Comparison of ENCODE assay signal across 11 mouse cellular contexts in genomic region chr2:181157180-181157579, GRCm38 (mm10). TPM values are rescaled to one million over a fixed set of nuclear protein-coding genes. Genes with fewer than 3 reads are reported as not detected.
DNase-seq lines count a peak whose midpoint lies in the region; ATAC-seq and TF ChIP-seq lines count a peak whose summit lies in the region.
"Had no signal": no experiment of that assay in that cellular context is flagged by ENCODE, and none has a peak within 500 bp of the region (broad histone marks: within the 10 kb centered on the region; RNA-seq: fewer than 3 reads in every experiment).

No protein-coding gene starts in this region.

- no peak for TF ChIP-seq CTCF in thymus, adult 2 months (IDR thresholded peaks at IDR 0.05; ENCODE audit: borderline replicate concordance, control insufficient read depth, extremely low read depth, insufficient read depth, low read length, poor library complexity)

- H3K36me3 ChIP-seq in heart, embryonic 13.5 days, result peaks cover 15% of the 10 kb centered on the region
- no peaks in the 10 kb centered on the region for H3K36me3 ChIP-seq in embryonic facial prominence, embryonic 13.5 days
- H3K36me3 ChIP-seq in hindbrain, embryonic 12.5 days, result no peaks in the 10 kb centered on the region
- 0 out of 2 replicates have a peak, but pooled peaks cover 5% of the 10 kb centered on the region for H3K36me3 ChIP-seq in midbrain, embryonic 15.5 days (replicated peaks)
- H3K36me3 ChIP-seq in thymus, adult 2 months (ENCODE audit: control insufficient read depth, insufficient read depth, low read length), result no peaks in the 10 kb centered on the region
- H3K36me3 ChIP-seq in kidney, embryonic 16.5 days (ENCODE audit: insufficient read depth, low read length), result no peaks in the 10 kb centered on the region

- TF ChIP-seq POLR2A in thymus, adult 2 months (IDR thresholded peaks at IDR 0.05; ENCODE audit: control insufficient read depth, extremely low read depth, insufficient read depth, low read length, poor library complexity), result no peak

- peak overlapping the region; percentile 93 for H3K27ac ChIP-seq in heart, embryonic 13.5 days (replicated peaks)
- H3K27ac ChIP-seq in embryonic facial prominence, embryonic 13.5 days, result no peak overlapping the region
- H3K27ac ChIP-seq in hindbrain, embryonic 12.5 days, result peak overlapping the region; percentile 85
- H3K27ac ChIP-seq in midbrain, embryonic 15.5 days, result peak overlapping the region; percentile 91
- H3K27ac ChIP-seq in thymus, adult 2 months (ENCODE audit: control insufficient read depth, insufficient read depth, low read length), result no peak overlapping the region
- H3K27ac ChIP-seq in kidney, embryonic 16.5 days (ENCODE audit: low read length), result no peak overlapping the region

- no peaks in the 10 kb centered on the region for H3K9me3 ChIP-seq in heart, embryonic 13.5 days
- no peaks in the 10 kb centered on the region for H3K9me3 ChIP-seq in embryonic facial prominence, embryonic 13.5 days
- no peaks in the 10 kb centered on the region for H3K9me3 ChIP-seq in hindbrain, embryonic 12.5 days (replicated peaks)
- no peaks in the 10 kb centered on the region for H3K9me3 ChIP-seq in midbrain, embryonic 15.5 days
- H3K9me3 ChIP-seq in kidney, embryonic 16.5 days (ENCODE audit: low read length), result no peaks in the 10 kb centered on the region

- 63% methylated on average over 4 of the region's 4 CpGs for whole genome bisulfite sequencing in heart, embryonic 13.5 days
- WGBS in embryonic facial prominence, embryonic 13.5 days, result 71% methylated on average over 4 of the region's 4 CpGs
- WGBS in hindbrain, embryonic 12.5 days, result 75% methylated on average over 4 of the region's 4 CpGs
- WGBS in midbrain, embryonic 15.5 days, result 74% methylated on average over 4 of the region's 4 CpGs
- WGBS in thymus, adult 2 months, result 93% methylated on average over 4 of the region's 4 CpGs
- WGBS in kidney, embryonic 16.5 days, result 78% methylated on average over 4 of the region's 4 CpGs

- no peak for DNase-seq in heart, postnatal 25 days (ENCODE audit: low spot score)
- DNase-seq in thymus, adult 2 months, result no peak
- no peak for DNase-seq in frontal cortex, postnatal 36 days (ENCODE audit: low spot score in 2 of 2)
- DNase-seq: kidney, adult 2 months; lung, adult 18-20 months had no signal

- peak overlapping the region; percentile 91 for H3K9ac ChIP-seq in heart, embryonic 13.5 days
- H3K9ac ChIP-seq in embryonic facial prominence, embryonic 13.5 days, result no peak overlapping the region
- H3K9ac ChIP-seq in hindbrain, embryonic 12.5 days, result peak overlapping the region; percentile 64
- peak overlapping the region; percentile 71 for H3K9ac ChIP-seq in midbrain, embryonic 15.5 days
- no peak overlapping the region for H3K9ac ChIP-seq in kidney, embryonic 16.5 days (replicated peaks; ENCODE audit: low read length)

- no peak for ATAC-seq in heart, embryonic 13.5 days (ENCODE audit: extremely low read depth, insufficient number of reproducible peaks, low FRiP score, low TSS enrichment)
- no peak for ATAC-seq in embryonic facial prominence, embryonic 13.5 days (ENCODE audit: insufficient number of reproducible peaks, insufficient read depth, low FRiP score, low TSS enrichment, low read depth)
- ATAC-seq in hindbrain, embryonic 12.5 days (ENCODE audit: low FRiP score), result no peak
- 0 out of 2 replicates have a peak, but pooled peaks have one; percentile 2 for ATAC-seq in midbrain, embryonic 15.5 days (replicated peaks)
- no peak for ATAC-seq in kidney, embryonic 16.5 days (ENCODE audit: low FRiP score, low TSS enrichment)

- H3K4me1 ChIP-seq in heart, embryonic 13.5 days, result peaks cover 60% of the 10 kb centered on the region
- H3K4me1 ChIP-seq in embryonic facial prominence, embryonic 13.5 days, result peaks cover 7% of the 10 kb centered on the region
- peaks cover 28% of the 10 kb centered on the region for H3K4me1 ChIP-seq in hindbrain, embryonic 12.5 days
- H3K4me1 ChIP-seq in midbrain, embryonic 15.5 days, result peaks cover 55% of the 10 kb centered on the region
- H3K4me1 ChIP-seq in thymus, adult 2 months (replicated peaks; ENCODE audit: control insufficient read depth, insufficient read depth, low read length), result no peaks in the 10 kb centered on the region
- H3K4me1 ChIP-seq in kidney, embryonic 16.5 days (ENCODE audit: insufficient read depth, low read length), result no peaks in the 10 kb centered on the region

- peaks cover 57% of the 10 kb centered on the region for H3K27me3 ChIP-seq in heart, embryonic 13.5 days (replicated peaks)
- H3K27me3 ChIP-seq in embryonic facial prominence, embryonic 13.5 days, result peaks cover 64% of the 10 kb centered on the region
- H3K27me3 ChIP-seq in hindbrain, embryonic 12.5 days, result peaks cover 49% of the 10 kb centered on the region
- no peaks in the 10 kb centered on the region for H3K27me3 ChIP-seq in midbrain, embryonic 15.5 days (replicated peaks)
- H3K27me3 ChIP-seq in thymus, adult 2 months (ENCODE audit: control insufficient read depth, insufficient read depth, low read length), result peaks cover 14% of the 10 kb centered on the region; the same call in 1 of the 2 replicates
- peaks cover 37% of the 10 kb centered on the region for H3K27me3 ChIP-seq in kidney, embryonic 16.5 days (ENCODE audit: insufficient read depth, low read length)

- H3K4me3 ChIP-seq in heart, embryonic 13.5 days, result peak overlapping the region; percentile 66
- H3K4me3 ChIP-seq in embryonic facial prominence, embryonic 13.5 days, result peak overlapping the region; percentile 39; the same call in 1 of the 2 replicates
- H3K4me3 ChIP-seq in hindbrain, embryonic 12.5 days, result peak overlapping the region; percentile 42
- H3K4me3 ChIP-seq in midbrain, embryonic 15.5 days, result peak overlapping the region; percentile 49
- H3K4me3 ChIP-seq in thymus, adult 2 months (ENCODE audit: control insufficient read depth, insufficient read depth, low read length), result no peak overlapping the region
- no peak overlapping the region for H3K4me3 ChIP-seq in kidney, embryonic 16.5 days (ENCODE audit: low read length)

- peak overlapping the region; percentile 73 for H3K4me2 ChIP-seq in heart, embryonic 13.5 days
- peak overlapping the region; percentile 63; the same call in 1 of the 2 replicates for H3K4me2 ChIP-seq in embryonic facial prominence, embryonic 13.5 days
- H3K4me2 ChIP-seq in hindbrain, embryonic 12.5 days (replicated peaks), result peak overlapping the region; percentile 66
- H3K4me2 ChIP-seq in midbrain, embryonic 15.5 days, result peak overlapping the region; percentile 73
- no peak overlapping the region for H3K4me2 ChIP-seq in kidney, embryonic 16.5 days (replicated peaks; ENCODE audit: low read depth, low read length)

- intact Hi-C loops in heart, postnatal 25 days (cut with DNase I), result no loop called here

RNA-seq across cellular contexts. Expression of gene Eef1a2, which starts 0.4 kb away (rescaled TPM):
- polyA plus RNA-seq in heart, embryonic 13.5 days (2015; fragmentation: Nextera tagmentation; extraction: Ambion mirVana), result 7.8 and 9.7 TPM in 2 replicates
- 1,000 to 10,000 TPM; 1,438 to 1,541 TPM for total RNA-seq in heart, postnatal 25 days (2021)
- 0.20 TPM in 1 of 2 replicates, not detected in the other for polyA plus RNA-seq in embryonic facial prominence, embryonic 13.5 days (2015; fragmentation: Nextera tagmentation; extraction: Ambion mirVana)
- 2.3 and 2.5 TPM in 2 replicates for polyA plus RNA-seq in hindbrain, embryonic 12.5 days (2016; fragmentation: Nextera tagmentation; extraction: Ambion mirVana)
- 11.5 and 12.1 TPM in 2 replicates for polyA plus RNA-seq in midbrain, embryonic 15.5 days (2015; fragmentation: Nextera tagmentation; extraction: Ambion mirVana)
- polyA plus RNA-seq in thymus, adult 2 months (2012; rRNA removed), result 2.7 and 42.5 TPM in 2 replicates
- 0.10 TPM in 1 of 2 replicates, not detected in the other for polyA plus RNA-seq in kidney, embryonic 16.5 days (2015; fragmentation: Nextera tagmentation; extraction: Ambion mirVana)
- total RNA-seq: common myeloid progenitor, adult 5-6 weeks had no signal

RNA-seq across cellular contexts. Expression of gene Kcnq2, which starts 22.1 kb away (rescaled TPM):
- 0.19 TPM in 2 replicates for polyA plus RNA-seq in heart, embryonic 13.5 days (2015; fragmentation: Nextera tagmentation; extraction: Ambion mirVana)
- total RNA-seq in heart, postnatal 25 days (2021), result under 1 TPM in 1 of 2 experiments, not detected in 1; 0.22 TPM
- 0.59 and 0.63 TPM in 2 replicates for polyA plus RNA-seq in embryonic facial prominence, embryonic 13.5 days (2015; fragmentation: Nextera tagmentation; extraction: Ambion mirVana)
- polyA plus RNA-seq in hindbrain, embryonic 12.5 days (2016; fragmentation: Nextera tagmentation; extraction: Ambion mirVana), result 41.7 and 43.1 TPM in 2 replicates
- 54.0 and 62.5 TPM in 2 replicates for polyA plus RNA-seq in midbrain, embryonic 15.5 days (2015; fragmentation: Nextera tagmentation; extraction: Ambion mirVana)
- polyA plus RNA-seq in thymus, adult 2 months (2012; rRNA removed), result 0.24 and 0.32 TPM in 2 replicates
- polyA plus RNA-seq in kidney, embryonic 16.5 days (2015; fragmentation: Nextera tagmentation; extraction: Ambion mirVana), result 0.16 and 0.44 TPM in 2 replicates

RNA-seq across cellular contexts. Expression of gene Ppdpf, which starts 29.9 kb away (rescaled TPM):
- 180 and 188 TPM in 2 replicates for polyA plus RNA-seq in heart, embryonic 13.5 days (2015; fragmentation: Nextera tagmentation; extraction: Ambion mirVana)
- 10 to 100 TPM; 52.0 to 55.5 TPM for total RNA-seq in heart, postnatal 25 days (2021)
- polyA plus RNA-seq in embryonic facial prominence, embryonic 13.5 days (2015; fragmentation: Nextera tagmentation; extraction: Ambion mirVana), result 327 and 423 TPM in 2 replicates
- 388 and 419 TPM in 2 replicates for polyA plus RNA-seq in hindbrain, embryonic 12.5 days (2016; fragmentation: Nextera tagmentation; extraction: Ambion mirVana)
- 432 and 436 TPM in 2 replicates for polyA plus RNA-seq in midbrain, embryonic 15.5 days (2015; fragmentation: Nextera tagmentation; extraction: Ambion mirVana)
- 191 and 219 TPM in 2 replicates for polyA plus RNA-seq in thymus, adult 2 months (2012; rRNA removed)
- 302 and 310 TPM in 2 replicates for polyA plus RNA-seq in kidney, embryonic 16.5 days (2015; fragmentation: Nextera tagmentation; extraction: Ambion mirVana)

RNA-seq across cellular contexts. Expression of gene Ptk6, which starts 45.4 kb away (rescaled TPM):
- 0.05 TPM in 1 of 2 replicates, not detected in the other for polyA plus RNA-seq in heart, embryonic 13.5 days (2015; fragmentation: Nextera tagmentation; extraction: Ambion mirVana)
- not detected for total RNA-seq in heart, postnatal 25 days (2021)
- 0.07 TPM in 1 of 2 replicates, not detected in the other for polyA plus RNA-seq in embryonic facial prominence, embryonic 13.5 days (2015; fragmentation: Nextera tagmentation; extraction: Ambion mirVana)
- polyA plus RNA-seq in hindbrain, embryonic 12.5 days (2016; fragmentation: Nextera tagmentation; extraction: Ambion mirVana), result not detected in 2 replicates
- polyA plus RNA-seq in midbrain, embryonic 15.5 days (2015; fragmentation: Nextera tagmentation; extraction: Ambion mirVana), result not detected in 2 replicates
- polyA plus RNA-seq in thymus, adult 2 months (2012; rRNA removed), result 0.22 and 0.32 TPM in 2 replicates
- polyA plus RNA-seq in kidney, embryonic 16.5 days (2015; fragmentation: Nextera tagmentation; extraction: Ambion mirVana), result not detected in 2 replicates
- total RNA-seq: common myeloid progenitor, adult 5-6 weeks had no signal

RNA-seq across cellular contexts. Expression of gene Srms, which starts 55.8 kb away (rescaled TPM):
- 0.11 TPM in 1 of 2 replicates, not detected in the other for polyA plus RNA-seq in heart, embryonic 13.5 days (2015; fragmentation: Nextera tagmentation; extraction: Ambion mirVana)
- under 1 TPM; 0.25 to 0.42 TPM for total RNA-seq in heart, postnatal 25 days (2021)
- polyA plus RNA-seq in embryonic facial prominence, embryonic 13.5 days (2015; fragmentation: Nextera tagmentation; extraction: Ambion mirVana), result 0.14 TPM in 1 of 2 replicates, not detected in the other
- 0.08 TPM in 1 of 2 replicates, not detected in the other for polyA plus RNA-seq in hindbrain, embryonic 12.5 days (2016; fragmentation: Nextera tagmentation; extraction: Ambion mirVana)
- polyA plus RNA-seq in midbrain, embryonic 15.5 days (2015; fragmentation: Nextera tagmentation; extraction: Ambion mirVana), result 0.18 and 0.22 TPM in 2 replicates
- 0.71 and 0.86 TPM in 2 replicates for polyA plus RNA-seq in thymus, adult 2 months (2012; rRNA removed)
- polyA plus RNA-seq in kidney, embryonic 16.5 days (2015; fragmentation: Nextera tagmentation; extraction: Ambion mirVana), result 0.25 and 0.37 TPM in 2 replicates
- total RNA-seq: common myeloid progenitor, adult 5-6 weeks had no signal

Comparison
In these comparisons a context has a peak if more than half of its experiments do, and no peak if none do; other contexts are left out.
1. H3K27ac ChIP-seq: peak in heart, embryonic 13.5 days (single experiment), hindbrain, embryonic 12.5 days (single experiment) and midbrain, embryonic 15.5 days (single experiment); none in embryonic facial prominence, embryonic 13.5 days (single experiment), thymus, adult 2 months (single experiment) and kidney, embryonic 16.5 days (single experiment).
2. H3K4me3 ChIP-seq: peak in heart, embryonic 13.5 days (single experiment), embryonic facial prominence, embryonic 13.5 days (single experiment), hindbrain, embryonic 12.5 days (single experiment) and midbrain, embryonic 15.5 days (single experiment); none in thymus, adult 2 months (single experiment) and kidney, embryonic 16.5 days (single experiment).
3. H3K9ac ChIP-seq: peak in heart, embryonic 13.5 days (single experiment), hindbrain, embryonic 12.5 days (single experiment) and midbrain, embryonic 15.5 days (single experiment); none in embryonic facial prominence, embryonic 13.5 days (single experiment) and kidney, embryonic 16.5 days (single experiment).
4. RNA of gene Kcnq2, which starts 22.1 kb away (polyA plus RNA-seq): 54.0 to 62.5 TPM in midbrain, embryonic 15.5 days and 41.7 to 43.1 TPM in hindbrain, embryonic 12.5 days; 0.59 to 0.63 TPM in embryonic facial prominence, embryonic 13.5 days, 0.24 to 0.32 TPM in thymus, adult 2 months, 0.19 TPM in heart, embryonic 13.5 days and 0.16 to 0.44 TPM in kidney, embryonic 16.5 days; every median in the first group is over 10 times any median in the second.